Mouse (Mus musculus): ENCODE data around the gene Lman2l.

Lman2l gene

DNA sequence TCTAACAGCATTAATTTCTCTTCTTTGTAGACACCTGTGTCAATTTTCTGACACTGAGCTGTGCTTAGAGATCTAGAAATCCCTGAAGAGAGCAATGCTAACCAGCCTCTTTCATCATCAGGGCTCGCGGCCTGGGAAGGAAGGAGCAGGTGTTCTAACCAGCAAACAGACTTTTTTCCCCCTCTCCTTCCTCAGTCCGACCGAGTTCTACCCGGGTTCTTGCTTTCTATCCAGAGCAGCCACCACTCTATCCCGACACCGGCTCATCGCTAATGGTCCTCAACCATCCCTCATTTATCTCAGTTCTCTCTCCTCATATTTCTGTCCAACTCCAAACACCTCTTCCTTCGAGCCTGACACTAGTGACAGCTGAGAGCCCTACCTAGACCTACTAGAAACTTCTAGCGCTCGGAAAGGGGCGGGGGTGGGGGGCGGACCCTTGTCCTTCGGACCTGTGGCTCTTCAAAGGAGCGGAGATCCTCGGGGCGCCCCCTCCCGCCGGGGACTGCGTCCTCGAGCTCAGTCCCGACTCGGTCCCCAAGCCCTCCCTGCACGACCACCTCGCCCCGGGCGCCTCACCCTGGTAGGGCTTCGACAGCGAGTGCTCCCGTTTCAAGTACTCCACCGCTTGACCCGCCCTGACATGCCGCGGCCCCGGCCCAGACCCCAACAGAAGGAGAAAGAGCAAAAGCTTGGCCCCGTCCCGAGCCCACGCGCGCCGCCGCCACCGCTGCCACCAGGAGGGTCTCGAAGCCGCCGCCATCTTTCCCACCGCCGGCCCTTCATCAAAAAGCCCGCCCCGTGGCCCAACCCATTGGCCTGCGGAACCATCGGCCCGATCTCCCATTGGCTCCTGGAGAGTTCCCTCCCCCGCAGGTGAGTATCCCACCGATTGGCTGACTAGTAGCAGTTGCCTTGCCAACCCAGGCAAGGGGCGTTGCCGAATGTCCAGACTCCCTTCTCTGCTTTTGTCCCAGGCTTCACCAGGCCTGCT is at the start of gene Lman2l:
Gene Lman2l, minus strand, starts transcription at position 801 of the 994 bp plus-strand sequence.
- DNase-seq (ENCODE audit: low spot score in 2 of 2): peak; percentile 96 to 97

DNA sequence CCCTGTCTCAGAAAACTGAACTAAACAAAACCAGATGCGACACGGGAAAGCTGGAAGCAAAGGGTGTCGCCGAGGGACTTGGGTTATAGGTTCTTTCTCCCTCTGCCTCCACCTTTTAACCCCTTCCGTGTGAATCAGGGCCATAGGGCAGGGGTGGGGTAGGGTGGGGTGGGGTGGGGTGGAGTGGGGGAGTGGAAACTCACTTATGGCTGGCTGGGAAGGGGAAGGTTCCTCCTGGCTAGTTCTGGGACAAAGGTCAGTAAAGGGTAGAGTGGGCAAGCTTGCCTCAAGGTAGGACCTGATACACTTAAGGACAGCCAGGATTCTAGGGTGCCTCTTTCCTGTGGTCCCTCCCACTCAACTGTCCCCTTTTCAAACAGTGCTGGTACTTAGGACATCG is 48.2 kb upstream of the Lman2l start:
- DNase-seq (ENCODE audit: low spot score in 2 of 2): no peak

DNA sequence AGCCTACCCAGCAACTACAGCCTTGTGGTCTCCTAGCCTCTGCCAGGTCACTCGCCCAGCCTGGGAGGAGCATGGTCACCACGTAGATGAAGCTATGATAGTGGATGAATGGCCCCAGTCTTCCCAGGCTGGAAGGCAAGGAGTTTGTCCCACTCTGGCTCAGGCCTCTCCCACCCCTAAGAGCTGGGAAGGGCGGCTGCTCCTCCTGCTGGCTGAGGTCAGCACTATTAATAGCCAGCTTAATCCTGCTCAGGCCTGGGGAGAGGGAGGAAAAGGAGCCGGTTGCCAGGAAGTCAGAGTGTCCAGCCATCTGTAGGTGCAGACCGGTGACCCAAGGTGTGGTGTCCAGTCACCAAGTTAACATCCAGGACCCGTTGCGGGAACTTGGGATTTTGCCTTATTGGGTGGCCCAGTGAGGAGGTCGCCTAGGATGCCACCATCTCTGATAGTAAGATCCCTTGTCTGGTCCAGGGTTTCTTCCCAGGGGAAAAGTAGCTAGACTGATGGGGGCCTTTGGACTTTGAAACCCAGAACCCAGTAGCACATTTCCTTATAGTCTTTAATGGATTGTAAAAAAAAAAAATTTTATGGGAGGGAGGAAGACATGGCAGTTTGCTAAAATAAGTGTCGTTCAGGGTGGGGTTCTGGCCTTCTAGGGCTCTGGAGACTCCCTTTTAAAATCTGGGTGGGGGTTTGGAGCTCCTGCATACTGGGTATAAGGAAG is 47.5 kb upstream of the Lman2l start:
- DNase-seq (ENCODE audit: low spot score in 2 of 2): no peak

DNA sequence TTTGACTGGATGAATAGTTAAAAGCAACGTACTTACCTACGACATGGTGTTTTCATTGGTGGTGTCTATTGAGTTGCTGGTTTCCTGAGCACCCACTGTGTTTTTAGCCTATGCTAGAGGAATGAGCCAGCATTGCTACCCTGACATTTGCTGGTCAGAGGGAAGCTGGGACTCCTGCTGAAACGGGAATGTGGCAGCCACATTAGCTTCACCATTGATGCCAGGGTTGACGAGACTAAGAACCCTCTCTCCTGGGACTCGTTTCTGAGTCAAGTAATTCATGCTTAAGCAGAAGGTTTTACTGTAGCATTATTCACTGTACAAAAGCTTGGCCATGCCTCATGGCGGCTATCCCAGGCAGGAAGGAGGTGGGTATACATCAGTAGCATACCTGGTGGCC is 44.6 kb upstream of the Lman2l start:
- no peak for DNase-seq (ENCODE audit: low spot score in 2 of 2)

DNA sequence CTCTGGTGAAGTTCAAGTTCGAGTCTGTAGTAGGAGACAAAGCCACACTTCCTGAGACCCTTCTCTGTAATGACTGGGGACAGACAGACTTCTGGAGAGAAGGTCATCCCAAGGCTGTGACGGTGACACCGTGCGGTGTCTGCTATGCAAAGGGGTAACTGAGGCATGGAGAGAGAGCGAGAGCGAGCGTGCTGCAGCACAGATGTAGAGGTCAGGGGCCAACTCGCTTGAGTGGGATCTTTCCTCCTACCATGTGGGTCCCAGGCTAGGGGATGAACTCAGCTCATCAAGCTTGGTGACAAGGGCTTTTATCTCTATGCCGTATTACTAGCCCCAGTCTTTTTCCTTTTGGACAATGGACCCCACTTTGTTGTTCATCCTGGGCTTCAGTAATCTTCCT is 42.0 kb upstream of the Lman2l start:
- DNase-seq (ENCODE audit: low spot score in 2 of 2): no peak

DNA sequence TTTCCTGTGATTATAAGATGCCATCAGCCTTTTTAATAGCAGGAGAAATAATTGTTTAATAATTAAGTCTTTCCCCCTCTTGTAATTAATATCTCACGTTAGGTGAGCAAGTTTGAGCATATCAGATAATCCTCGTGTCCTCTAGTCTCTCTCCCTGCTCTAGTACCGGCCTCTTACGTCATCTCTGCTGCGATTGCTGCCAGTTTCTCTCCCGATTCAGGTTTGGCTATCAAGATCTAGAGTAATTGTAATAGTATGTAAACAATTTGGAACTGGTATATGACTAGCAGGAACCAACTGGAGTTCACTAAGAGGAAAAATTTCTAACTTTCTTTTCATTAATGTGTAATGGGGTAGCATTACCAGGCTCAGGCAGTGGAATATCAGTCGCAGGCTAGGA is 40.0 kb upstream of the Lman2l start:
- no peak for DNase-seq (ENCODE audit: low spot score in 2 of 2)

DNA sequence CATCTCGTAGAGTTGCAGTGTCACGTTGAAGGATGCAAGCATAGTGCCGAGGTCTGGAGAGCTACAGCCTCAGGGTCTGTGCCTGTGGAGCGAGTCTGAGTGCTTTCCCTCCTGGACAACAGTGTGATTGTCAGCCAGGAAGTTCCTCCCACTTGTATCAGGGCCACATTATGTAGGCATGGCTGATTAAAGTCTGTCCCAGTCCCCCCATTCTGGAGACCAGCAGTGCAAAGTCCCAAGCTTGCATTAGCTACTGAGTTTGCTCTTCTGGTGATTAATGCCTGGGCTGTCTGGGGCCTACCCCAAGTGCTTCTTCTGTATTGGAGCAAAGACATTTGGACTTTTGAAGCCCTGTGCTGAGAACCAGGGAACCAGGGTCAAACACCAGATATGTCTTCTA is 38.8 kb upstream of the Lman2l start:
- no peak for DNase-seq (ENCODE audit: low spot score in 2 of 2)

DNA sequence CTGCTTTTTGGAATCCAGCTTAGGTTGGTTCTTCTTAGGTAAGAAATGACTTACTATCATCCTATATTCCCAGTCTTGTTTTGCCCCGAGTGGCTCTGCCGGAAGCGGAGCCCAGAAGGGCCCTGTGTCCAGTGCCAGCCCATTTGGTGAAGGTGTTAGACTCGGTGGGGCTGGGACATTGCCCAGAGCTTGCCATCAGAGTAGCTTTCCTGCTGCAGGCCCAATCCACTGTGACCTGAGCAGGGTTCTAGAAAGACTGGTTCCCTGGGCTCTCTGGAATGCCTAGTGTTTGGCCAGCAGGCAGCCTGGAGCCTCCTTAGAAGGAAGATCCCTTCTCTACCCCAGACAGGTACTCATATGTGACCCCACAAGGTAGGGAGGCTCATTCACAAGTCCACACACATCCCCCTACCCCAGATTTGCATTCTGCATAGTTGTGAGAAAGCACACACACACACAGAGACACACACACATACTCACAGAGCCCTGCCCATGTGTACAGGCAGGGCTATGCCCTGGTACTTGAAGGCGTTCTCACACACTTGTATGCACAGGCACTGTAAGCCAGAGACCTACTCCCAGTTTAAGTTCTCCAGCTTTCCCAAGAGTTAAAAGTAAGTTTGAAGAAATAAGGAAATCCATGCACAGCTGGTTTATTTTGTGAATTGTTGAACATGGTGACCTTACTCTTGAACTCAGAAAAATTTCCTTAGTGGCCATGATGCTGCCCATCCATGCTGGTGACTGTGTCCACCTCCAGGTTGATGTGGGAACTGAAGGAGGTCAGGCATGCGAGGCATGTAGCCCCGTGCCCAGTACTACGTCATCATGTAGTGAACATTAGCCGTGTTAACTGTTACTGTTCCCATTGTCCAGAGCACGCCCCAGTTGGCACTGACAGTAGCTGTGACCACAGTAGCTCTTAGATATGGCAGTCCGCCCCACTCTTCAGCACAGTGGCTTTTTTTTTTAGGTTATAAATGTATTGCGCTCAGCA is 35.1 kb upstream of the Lman2l start:
- no peak for DNase-seq (ENCODE audit: low spot score in 2 of 2)

DNA sequence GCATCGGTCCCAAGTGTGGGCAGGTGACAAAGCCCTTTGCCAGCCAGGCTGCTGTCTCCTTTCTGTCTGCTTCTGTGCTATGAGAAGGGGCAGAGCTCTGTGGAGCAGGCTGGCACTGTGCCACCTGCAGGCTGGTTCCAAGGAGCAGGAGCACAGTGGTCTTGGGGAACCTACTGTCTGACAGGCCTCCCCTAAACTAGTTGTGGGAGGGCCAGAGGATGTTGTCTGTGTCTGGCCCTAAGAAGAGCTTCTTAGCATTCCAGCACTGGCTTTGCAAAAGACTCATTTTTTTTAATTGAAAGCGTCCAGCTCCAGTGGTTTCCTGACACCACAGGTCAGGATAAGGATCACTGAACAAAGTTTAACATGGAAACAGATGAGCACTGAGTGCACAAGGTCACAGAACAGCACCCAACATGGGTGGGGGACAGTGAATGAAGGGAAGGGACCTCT is 33.3 kb upstream of the Lman2l start:
- no peak for DNase-seq (ENCODE audit: low spot score in 2 of 2)

DNA sequence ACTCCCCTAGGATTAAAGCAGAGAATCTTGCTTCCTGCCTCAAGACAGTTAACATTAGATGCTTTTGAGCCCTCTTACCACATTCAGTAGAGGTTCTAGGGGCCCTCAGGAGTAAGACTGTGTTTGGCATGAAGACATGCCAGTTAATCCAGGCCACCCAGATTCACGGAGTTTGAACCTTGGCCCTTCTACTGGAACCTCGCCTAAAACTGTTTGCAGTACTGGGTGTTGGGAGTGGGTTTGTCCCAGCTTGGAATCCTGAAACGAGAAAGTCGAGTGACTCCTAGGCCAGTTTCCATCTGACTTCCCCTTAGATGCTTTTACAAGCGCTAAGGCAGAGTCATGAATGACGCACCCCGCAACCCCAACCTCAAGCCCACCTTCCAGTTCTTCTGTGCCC is 31.4 kb upstream of the Lman2l start:
- DNase-seq (ENCODE audit: low spot score in 2 of 2): no peak

DNA sequence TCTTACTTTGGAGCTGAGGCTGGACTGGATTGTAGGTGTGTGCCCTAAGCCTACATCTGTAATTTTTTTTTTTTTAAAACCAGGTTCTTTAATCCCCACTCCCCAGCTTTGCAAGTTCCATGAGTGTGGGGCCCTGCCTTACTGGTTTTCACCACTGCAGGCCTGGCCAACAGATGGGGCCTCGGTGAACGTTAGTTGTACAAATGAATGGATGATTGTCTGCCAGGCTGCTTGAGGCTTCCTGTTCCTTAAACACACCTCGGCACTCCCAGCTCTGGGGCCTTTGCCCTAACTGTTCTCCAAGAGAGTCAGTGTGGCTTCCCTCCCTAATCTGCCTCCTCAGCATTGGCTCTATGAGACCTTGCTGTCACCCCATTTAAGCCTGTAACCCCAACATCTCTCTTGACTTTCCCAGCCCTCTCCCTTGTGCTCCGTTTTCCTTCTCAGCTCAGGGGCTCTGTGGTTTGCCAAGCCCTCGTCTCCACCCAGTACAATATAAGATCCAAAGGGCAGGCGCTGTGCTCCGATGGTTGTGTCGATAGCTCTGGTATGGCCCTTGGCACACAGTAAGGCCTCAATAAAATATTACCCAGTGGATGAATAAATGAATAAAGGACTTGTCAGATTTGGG is 30.5 kb upstream of the Lman2l start:
- DNase-seq (ENCODE audit: low spot score in 2 of 2): no peak

DNA sequence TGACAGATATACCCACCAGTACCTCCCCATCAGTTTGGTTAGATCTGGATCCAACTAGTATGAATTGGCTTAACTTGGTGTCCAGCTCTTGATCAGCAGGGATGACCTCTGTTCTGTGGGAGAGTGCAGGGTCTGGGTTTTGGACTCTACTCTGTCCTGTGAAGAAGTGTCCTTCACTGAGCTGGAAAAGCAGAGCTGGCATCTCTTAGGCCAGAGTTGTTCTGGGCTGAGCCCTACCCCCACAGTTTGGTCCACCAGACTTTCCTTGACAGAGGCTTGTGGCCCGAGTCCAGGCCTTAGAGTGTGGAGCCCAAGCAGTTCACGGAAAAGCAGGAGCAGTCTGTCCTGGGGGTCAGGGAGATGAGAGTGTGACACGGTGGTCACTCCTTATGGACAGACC is 29.6 kb upstream of the Lman2l start:
- no peak for DNase-seq (ENCODE audit: low spot score in 2 of 2)

DNA sequence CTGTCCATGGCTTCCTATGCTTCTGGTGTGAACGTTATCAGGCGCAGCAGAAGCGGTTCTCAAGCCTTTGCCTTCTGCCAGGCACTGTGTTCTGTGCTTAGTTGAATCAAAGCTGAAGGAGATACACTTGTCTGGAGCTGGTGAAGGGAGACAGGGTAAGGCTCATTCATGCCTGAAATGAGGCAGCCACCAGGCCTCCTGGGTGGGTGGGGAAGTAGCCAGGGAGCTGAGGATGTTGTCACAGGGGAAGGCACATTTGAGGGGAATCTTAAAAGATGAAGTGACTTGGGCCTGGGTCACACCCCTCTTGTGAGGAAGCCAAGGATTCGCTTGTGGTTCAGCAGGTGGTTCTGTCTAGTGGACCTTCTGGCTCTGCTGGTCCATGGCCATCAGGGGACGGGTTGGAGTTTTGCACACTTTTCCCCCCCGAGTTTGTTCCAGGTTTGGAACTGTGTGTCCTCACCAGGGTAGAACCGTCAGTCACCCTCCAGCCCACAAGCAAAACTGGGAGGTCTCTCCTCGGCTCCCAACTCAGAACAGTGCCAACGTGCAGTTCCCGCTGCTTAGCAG is 28.2 kb upstream of the Lman2l start:
- no peak for DNase-seq (ENCODE audit: low spot score in 2 of 2)

DNA sequence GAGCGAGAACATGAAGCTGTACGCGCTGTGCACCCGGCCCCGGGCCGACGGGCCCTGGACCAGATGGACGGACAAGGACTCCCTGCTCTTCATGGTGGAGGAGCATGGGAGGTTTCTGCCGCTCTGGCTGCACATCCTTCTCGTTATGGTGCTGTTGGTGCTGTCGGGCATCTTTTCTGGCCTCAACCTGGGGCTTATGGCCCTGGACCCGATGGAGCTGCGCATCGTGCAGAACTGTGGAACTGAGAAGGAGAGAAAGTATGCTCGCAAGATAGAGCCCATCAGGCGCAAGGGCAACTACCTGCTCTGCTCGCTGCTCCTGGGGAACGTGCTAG is 27.0 kb upstream of the Lman2l start:
- no peak for DNase-seq (ENCODE audit: low spot score in 2 of 2)

DNA sequence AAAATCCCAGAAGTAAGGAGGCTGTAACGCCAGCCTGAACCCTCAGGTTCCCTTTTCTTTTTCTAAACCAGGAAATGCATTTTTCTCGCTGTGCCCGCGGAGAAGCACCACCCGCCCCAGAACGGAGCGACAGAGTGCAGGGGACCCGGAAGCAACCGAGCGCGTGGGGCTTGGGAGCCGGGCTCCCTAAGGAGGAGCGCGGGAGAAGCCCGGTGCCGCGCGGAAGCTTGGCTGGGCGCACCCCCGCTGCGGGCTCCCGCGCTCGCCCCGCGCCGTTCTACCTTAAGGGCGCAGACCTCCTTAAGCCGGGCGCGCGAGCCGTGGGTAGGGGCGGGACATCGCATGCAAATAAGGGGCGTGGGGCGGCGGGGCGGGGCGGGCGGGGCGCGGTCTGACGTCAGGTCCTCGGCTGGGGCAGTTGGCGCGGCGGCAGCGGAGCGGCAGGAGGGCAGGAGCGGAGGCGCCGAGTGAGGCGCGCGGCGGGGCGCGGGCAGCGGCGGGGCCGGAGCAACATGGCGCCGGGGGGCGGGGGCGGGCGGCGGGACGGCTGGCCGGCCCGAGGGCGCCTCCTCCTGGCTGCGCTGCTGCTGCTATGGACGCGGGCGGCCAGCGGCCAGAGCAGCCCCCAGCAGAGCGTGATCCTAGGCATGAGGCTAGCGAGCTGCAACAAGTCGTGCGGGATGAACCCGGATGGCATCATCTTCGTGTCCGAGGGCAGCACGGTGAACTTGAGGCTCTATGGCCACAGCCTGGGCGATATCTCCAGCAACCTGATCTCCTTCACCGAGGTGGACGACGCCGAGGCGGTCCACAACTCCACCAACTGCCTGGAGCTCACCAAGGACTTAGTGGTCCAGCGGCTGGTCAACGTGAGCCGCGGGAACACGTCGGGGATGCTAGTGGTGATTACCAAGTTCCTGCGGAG is 26.4 kb upstream of the Lman2l start, which contains the start of gene Cnnm4:
Gene Cnnm4, plus strand, starts transcription at position 440 of the 925 bp plus-strand sequence.
- DNase-seq (ENCODE audit: low spot score in 2 of 2): peak; percentile 85 to 89

DNA sequence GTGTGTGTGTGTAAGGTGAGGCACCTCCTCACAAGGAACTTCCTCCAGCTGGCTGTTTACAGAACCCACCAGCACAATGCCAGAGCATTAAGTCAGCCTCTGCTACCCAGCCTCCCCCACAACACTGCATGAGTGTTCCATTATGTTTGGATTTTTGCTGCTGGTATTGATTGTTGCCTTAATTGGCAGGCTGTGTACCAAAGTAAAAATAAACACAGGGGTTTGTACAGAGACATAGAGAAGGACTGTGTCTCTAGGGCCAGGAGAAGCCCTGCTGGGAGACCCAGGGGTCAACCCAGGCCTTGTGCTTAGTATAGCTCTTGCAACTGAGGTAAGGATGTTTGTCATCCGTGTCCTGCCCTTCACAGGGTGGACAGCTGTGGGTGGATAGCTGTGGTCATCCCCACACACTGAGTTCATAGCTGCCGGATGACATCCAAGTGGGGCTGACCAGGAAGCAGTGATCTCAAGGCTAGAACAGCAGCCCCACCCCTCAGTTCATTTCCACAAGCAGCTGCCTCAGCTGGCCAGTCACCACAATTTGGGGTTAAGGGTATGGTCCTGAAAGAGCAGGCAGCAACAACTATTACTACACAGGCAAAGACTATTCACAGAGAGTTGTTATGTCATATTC is 24.9 kb upstream of the Lman2l start:
- DNase-seq (ENCODE audit: low spot score in 2 of 2): no peak

DNA sequence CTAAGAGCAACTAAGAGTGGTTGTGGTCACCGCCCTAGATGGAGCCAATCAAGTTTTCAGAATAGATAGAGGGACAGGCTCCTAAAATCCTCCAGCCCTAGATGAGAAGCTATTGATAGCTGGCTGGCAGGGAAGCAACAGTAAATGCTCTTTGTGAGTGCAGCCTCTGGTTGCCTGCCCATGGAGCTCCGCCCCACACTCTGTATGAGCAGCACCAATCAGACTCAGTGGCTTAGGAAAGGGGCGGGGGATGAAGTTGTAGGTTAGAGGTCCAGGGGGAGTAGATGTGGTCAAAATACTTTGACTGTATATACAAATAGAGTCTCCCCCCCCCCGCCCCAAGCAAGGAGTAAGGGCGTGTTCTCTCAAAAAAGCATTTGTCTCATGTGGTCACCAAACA is 22.4 kb upstream of the Lman2l start:
- no peak for DNase-seq (ENCODE audit: low spot score in 2 of 2)

DNA sequence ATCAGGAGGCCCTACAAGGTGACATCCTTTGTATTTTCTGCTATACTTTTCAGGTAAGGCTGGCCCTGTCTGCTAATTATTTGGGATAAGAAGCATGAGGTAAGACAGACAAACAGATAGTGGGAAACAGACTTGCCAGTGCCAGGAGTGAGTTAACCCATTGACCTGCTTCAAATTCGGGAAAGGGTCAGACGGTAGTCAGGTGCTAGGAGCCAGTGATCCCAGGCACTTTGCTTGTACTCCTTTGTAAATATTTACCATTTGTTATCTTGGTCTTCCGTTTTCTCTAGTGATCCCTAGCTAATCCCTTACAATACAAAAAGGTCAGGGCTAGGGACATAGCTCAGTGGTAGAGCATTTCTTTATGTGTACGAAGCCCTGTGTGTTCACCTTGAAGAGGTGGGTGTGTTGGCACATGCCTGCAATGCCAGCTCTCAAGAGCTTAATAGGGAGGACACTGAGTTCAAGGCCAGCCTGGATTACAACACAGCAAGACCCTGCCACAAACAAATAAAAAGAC is 20.6 kb upstream of the Lman2l start:
- no peak for DNase-seq (ENCODE audit: low spot score in 2 of 2)

DNA sequence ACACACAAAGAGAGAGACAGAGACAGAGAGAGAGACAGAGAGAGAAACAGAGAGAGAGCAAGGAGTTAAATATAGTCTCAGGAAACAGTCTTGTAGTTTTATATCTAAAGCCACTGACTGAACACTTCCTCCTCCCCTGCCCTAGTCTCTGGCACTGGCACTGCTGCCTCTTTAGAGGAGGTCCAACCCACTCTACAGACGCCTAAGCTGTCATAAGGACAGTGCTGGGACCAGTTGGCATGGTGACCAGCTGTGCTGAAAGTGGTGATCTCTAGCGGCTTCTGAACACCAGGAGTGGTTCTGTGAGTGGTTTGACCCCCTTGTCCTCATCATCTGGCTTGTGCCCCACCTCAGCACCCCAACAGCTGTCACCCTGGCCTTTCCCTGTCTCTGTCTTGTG is 16.8 kb upstream of the Lman2l start:
- DNase-seq (ENCODE audit: low spot score in 2 of 2): no peak
